Mouse (Mus musculus) retina, postnatal 1 day (tissue): ENCODE measurements around the gene Rsph3a.
A peak's percentile ranks its signal among the peaks of the same experiment; 100 is the strongest.

Source experiments
- DNase-seq: peaks from one replicate; pipeline ENCODE4 v3.0.0-alpha.2; 2012

Gene Rsph3a

GRCm38 (mm10) chr17:7945117-7946052, at the start of gene Rsph3a:
Gene Rsph3a, plus strand, starts transcription at chr17:7945614.
- DNase-seq: peak; percentile 96

GRCm38 (mm10) chr17:7896047-7896635, 49.3 kb upstream of the Rsph3a start:
- no peak for DNase-seq

- DNase-seq: no peak
Measured at GRCm38 (mm10) chr17:7897120-7897519, 48.3 kb upstream of the Rsph3a start.

- no peak for DNase-seq
Measured at GRCm38 (mm10) chr17:7897756-7898155, 47.7 kb upstream of the Rsph3a start.

GRCm38 (mm10) chr17:7899233-7899632, 46.2 kb upstream of the Rsph3a start:
- no peak for DNase-seq

GRCm38 (mm10) chr17:7899961-7900360, 45.5 kb upstream of the Rsph3a start:
- DNase-seq: no peak

- DNase-seq: no peak
Measured at GRCm38 (mm10) chr17:7901536-7901935, 43.9 kb upstream of the Rsph3a start.

- DNase-seq: peak; percentile 75
Measured at GRCm38 (mm10) chr17:7902362-7902761, 43.1 kb upstream of the Rsph3a start.

- DNase-seq: no peak
Measured at GRCm38 (mm10) chr17:7904992-7905391, 40.4 kb upstream of the Rsph3a start.

GRCm38 (mm10) chr17:7905936-7906685, 39.3 kb upstream of the Rsph3a start:
- DNase-seq: peak; percentile 31

GRCm38 (mm10) chr17:7914596-7915227, 30.7 kb upstream of the Rsph3a start:
- DNase-seq: no peak

GRCm38 (mm10) chr17:7915791-7916190, 29.6 kb upstream of the Rsph3a start:
- DNase-seq: no peak

GRCm38 (mm10) chr17:7916782-7917574, 28.4 kb upstream of the Rsph3a start:
- DNase-seq: no peak

- no peak for DNase-seq
Measured at GRCm38 (mm10) chr17:7918355-7918754, 27.1 kb upstream of the Rsph3a start.

GRCm38 (mm10) chr17:7919209-7919608, 26.2 kb upstream of the Rsph3a start:
- no peak for DNase-seq

GRCm38 (mm10) chr17:7922564-7922963, 22.9 kb upstream of the Rsph3a start:
- DNase-seq: no peak

- DNase-seq: no peak
Measured at GRCm38 (mm10) chr17:7924185-7924725, 21.2 kb upstream of the Rsph3a start.

GRCm38 (mm10) chr17:7925413-7926160, 19.8 kb upstream of the Rsph3a start, which contains the start of gene Tagap:
Gene Tagap, plus strand, starts transcription at chr17:7926000.
- no peak for DNase-seq

GRCm38 (mm10) chr17:7927582-7928535, 17.6 kb upstream of the Rsph3a start:
- peak; percentile 71 for DNase-seq

- no peak for DNase-seq
Measured at GRCm38 (mm10) chr17:7928662-7929061, 16.8 kb upstream of the Rsph3a start.
